Mouse (Mus musculus) megakaryocyte progenitor cell, adult 5-6 weeks (primary cell): ENCODE results near the gene Nipa1. TPM values are rescaled to one million over a fixed set of nuclear protein-coding genes. Genes with fewer than 3 reads are reported as not detected.

Source experiments
- ATAC-seq: replicated peaks from 2 replicates; pipeline ENCODE4 v1.8.0; 2016; ENCODE audit warnings: mild to moderate bottlenecking, moderate TSS enrichment, inconsistent platforms; ENCODE audit not compliant: poor library complexity
- total RNA-seq, 2 experiments: library from RNA; stranded (forward) in 1 of 2; stranded (reverse) in 1 of 2; fragments of 157-497, 149-512 nt in 1 of 2; fragments of 200-1000 nt in 1 of 2; gene quantifications; 2 replicates each; pipeline versions ENCODE4 v1.2.3 to v1.2.4; 2015 to 2017

The Nipa1 gene
- total RNA-seq, 2 experiments from 2014 or later = 2.6 to 4.9 TPM

DNA sequence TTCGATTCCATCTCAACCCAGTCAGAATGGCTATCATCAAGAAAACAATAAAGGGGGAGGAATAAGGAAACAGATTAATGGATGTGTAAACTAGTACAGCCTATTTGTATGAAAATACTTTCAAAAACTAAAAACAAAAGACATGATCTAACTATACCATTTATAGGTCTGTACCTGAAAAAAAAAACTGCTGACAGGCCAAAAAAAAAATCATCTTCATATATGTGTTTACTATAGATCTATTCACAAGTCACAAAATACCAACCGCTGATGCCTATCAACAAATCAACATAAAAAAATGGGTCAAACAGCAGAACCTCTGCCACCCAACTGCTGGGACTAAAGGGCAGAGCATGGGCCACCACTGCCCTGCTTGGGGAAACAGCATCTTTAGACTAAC, 63.7 kb downstream of the Nipa1 start:
- ATAC-seq = no peak

DNA sequence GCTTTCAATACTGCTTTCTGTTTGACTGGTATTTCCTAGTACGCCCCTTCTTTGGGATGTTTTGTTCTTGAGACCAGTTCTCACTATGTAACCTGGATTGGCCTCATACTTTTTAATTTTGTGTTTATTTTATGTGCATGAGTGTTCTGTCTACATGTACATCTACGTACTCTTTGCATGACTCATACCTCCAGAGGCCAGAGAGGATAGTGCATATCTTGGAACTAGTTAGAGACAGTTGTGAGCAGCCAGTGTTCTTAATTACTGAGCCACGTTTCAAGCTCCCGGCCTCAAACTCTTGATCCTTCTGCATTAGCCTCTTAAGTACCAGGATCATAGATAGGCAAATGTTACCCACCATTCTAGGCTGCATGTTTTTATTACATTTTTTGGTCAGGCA, 81.4 kb downstream of the Nipa1 start:
- no peak for ATAC-seq

DNA sequence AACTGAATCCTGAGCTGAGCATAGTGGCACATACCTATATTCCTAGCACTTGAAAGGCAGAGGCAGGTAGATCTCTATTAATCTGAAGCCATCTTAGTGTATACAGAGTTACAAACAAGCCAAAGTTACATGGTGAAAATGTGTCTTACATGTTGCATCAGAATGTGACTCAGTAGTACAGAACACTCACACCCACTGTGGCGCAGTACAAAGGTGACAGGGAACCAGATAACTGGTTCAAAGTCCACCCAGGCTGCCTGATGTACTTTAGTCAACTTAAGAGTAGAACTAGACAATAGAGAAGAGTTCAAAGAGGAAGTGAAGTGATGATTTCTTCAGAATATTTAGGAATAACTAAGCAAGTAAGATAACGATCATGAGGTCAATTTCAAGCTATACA, 84.7 kb downstream of the Nipa1 start:
- ATAC-seq = no peak

GRCm38 (mm10) chr7:55928649-55929048, 91.1 kb downstream of the Nipa1 start:
- ATAC-seq = peak; percentile 71

Other genes starting within 250 kb of the Nipa1 start
- gene Tubgcp5, start 225.8 kb downstream of the Nipa1 start, total RNA-seq (2015) = 34.5 and 43.3 TPM in 2 replicates
- 23.2 and 60.3 TPM in 2 replicates for gene Tubgcp5, start 225.8 kb downstream of the Nipa1 start, total RNA-seq (2017)
- 38.7 and 42.8 TPM in 2 replicates for gene Cyfip1, start 178.2 kb downstream of the Nipa1 start, total RNA-seq (2015)
- 41.1 and 49.2 TPM in 2 replicates for gene Cyfip1, start 178.2 kb downstream of the Nipa1 start, total RNA-seq (2017)
- gene Nipa2, start 57.5 kb downstream of the Nipa1 start, total RNA-seq (2015) = 55.1 and 56.7 TPM in 2 replicates
- gene Nipa2, start 57.5 kb downstream of the Nipa1 start, total RNA-seq (2017) = 32.1 and 35.4 TPM in 2 replicates
- gene Herc2, start 30.2 kb upstream of the Nipa1 start, total RNA-seq (2015) = 23.0 and 33.9 TPM in 2 replicates
- gene Herc2, start 30.2 kb upstream of the Nipa1 start, total RNA-seq (2017) = 29.2 and 35.8 TPM in 2 replicates
- not detected in 2 replicates for gene Oca2, start 219.8 kb upstream of the Nipa1 start, total RNA-seq (2015)
- not detected in 2 replicates for gene Oca2, start 219.8 kb upstream of the Nipa1 start, total RNA-seq (2017)